Mouse (Mus musculus) neural tube, embryonic 15.5 days (tissue): ENCODE data around the gene Atp4b. TPM values are rescaled to one million over a fixed set of nuclear protein-coding genes. Genes with fewer than 3 reads are reported as not detected.

Experiments used
- ATAC-seq: fragments of 200-750 bp; cut with Nextera tagmentation; 2 replicates; pipeline ENCODE4 v1.8.0; 2017; ENCODE audit warnings: mild to moderate bottlenecking, moderate TSS enrichment, moderate library complexity; ENCODE audit not compliant: low FRiP score
- H3K27ac ChIP-seq: fragments of 300-500 bp; sonication (generic); replicated peaks from 2 replicates; pipeline ENCODE4 v1.5.1; 2015; ENCODE audit warnings: mild to moderate bottlenecking, inconsistent platforms
- H3K27me3 ChIP-seq: fragments of 300-500 bp; sonication (generic); replicated peaks from 2 replicates; pipeline ENCODE4 v1.6.1; 2015; ENCODE audit warnings: inconsistent platforms
- H3K36me3 ChIP-seq: fragments of 300-500 bp; sonication (generic); 2 replicates; pipeline ENCODE4 v1.6.1; 2015; ENCODE audit warnings: inconsistent platforms
- H3K4me1 ChIP-seq: fragments of 300-500 bp; sonication (generic); 2 replicates; pipeline ENCODE4 v1.6.1; 2015; ENCODE audit warnings: inconsistent platforms
- H3K4me2 ChIP-seq: fragments of 300-500 bp; sonication (generic); 2 replicates; pipeline ENCODE4 v1.6.1; 2015; ENCODE audit warnings: inconsistent platforms, mild to moderate bottlenecking, moderate library complexity
- H3K4me3 ChIP-seq: fragments of 300-500 bp; sonication (generic); replicated peaks from 2 replicates; pipeline ENCODE4 v1.5.1; 2015; ENCODE audit warnings: mild to moderate bottlenecking, inconsistent platforms
- H3K9ac ChIP-seq: fragments of 300-500 bp; sonication (generic); replicated peaks from 2 replicates; pipeline ENCODE4 v1.6.1; 2015; ENCODE audit warnings: mild to moderate bottlenecking, inconsistent platforms
- H3K9me3 ChIP-seq: fragments of 300-500 bp; sonication (generic); replicated peaks from 2 replicates; pipeline ENCODE4 v1.6.1; 2016; ENCODE audit warnings: inconsistent platforms
- WGBS: fragments of 180-500 bp; shearing (Covaris S2); methylation state at CpG from one replicate; pipeline ENCODE4 v1.1.7; 2015; ENCODE audit warnings: mixed read lengths; 5-methylcytosine and 5-hydroxymethylcytosine counted together
- polyA plus RNA-seq: library from polyadenylated mRNA; unstranded; fragments of >200 nt; fragmentation: Nextera tagmentation; extraction: Ambion mirVana; gene quantifications from 2 replicates; pipeline ENCODE4 v1.2.1, GENCODE M21; 2015

Gene Atp4b
- polyA plus RNA-seq, 1 experiment from 2014 or later = not detected

GRCm38 (mm10) chr8:13382536-13382935, 14.1 kb downstream of the Atp4b start:
- 89% methylated on average over 3 of the region's 3 CpGs for WGBS
- Histone ChIP-seq H3K27me3 (no peaks in the 10 kb centered on the region), H3K9me3 (no peaks in the 10 kb centered on the region), H3K4me3 (no peak overlapping the region), H3K9ac (no peak overlapping the region), H3K27ac (no peak overlapping the region), H3K36me3 (peaks cover 19% of the 10 kb centered on the region), H3K4me1 (no peaks in the 10 kb centered on the region), H3K4me2 (no peak overlapping the region)
- ATAC-seq = no peak

- Histone ChIP-seq H3K9ac (no peak overlapping the region), H3K9me3 (no peaks in the 10 kb centered on the region)
- 90% methylated on average over 7 of the region's 7 CpGs for WGBS
Measured at GRCm38 (mm10) chr8:13381630-13382029, 15.0 kb downstream of the Atp4b start.

DNA sequence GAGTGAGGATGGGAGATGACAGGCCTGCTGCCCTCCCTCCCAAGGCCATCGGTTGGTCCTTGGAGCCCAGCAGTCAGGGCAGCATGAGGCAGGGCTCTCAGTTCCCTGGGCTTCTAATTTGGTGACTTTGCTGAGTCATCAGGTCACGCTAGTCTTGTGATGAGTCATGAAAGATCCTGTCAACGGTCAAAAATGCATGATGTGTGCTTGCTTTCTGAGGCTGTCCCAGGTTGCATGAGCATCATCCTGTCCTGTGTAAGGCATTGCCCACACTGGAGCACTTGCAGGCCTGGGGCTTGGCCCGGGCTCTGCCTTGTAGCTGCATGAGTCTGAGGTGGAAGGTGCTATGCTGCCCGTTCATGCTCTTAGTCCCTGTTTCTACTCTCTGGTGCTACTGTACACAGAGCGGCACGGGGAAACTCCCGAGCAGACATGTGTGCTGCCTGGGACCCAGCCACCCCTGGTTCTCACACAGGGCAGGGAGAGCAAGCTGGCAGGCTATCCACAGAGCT, 23.4 kb downstream of the Atp4b start:
- no peak overlapping the region for H3K4me3 ChIP-seq
- H3K27me3 ChIP-seq = no peaks in the 10 kb centered on the region
- peaks cover 72% of the 10 kb centered on the region for H3K36me3 ChIP-seq
- H3K9me3 ChIP-seq = no peaks in the 10 kb centered on the region
- no peak for ATAC-seq
- WGBS = 95% methylated on average over 8 of the region's 8 CpGs
- H3K27ac ChIP-seq = no peak overlapping the region
- no peak overlapping the region for H3K9ac ChIP-seq
- no peaks in the 10 kb centered on the region for H3K4me1 ChIP-seq
- H3K4me2 ChIP-seq = no peak overlapping the region

More at GRCm38 (mm10) chr8:13381630-13382029, 15.0 kb downstream of the Atp4b start:
- Histone ChIP-seq H3K36me3 (peaks cover 20% of the 10 kb centered on the region), H3K27ac (no peak overlapping the region), H3K4me3 (no peak overlapping the region), H3K4me2 (no peak overlapping the region), H3K27me3 (no peaks in the 10 kb centered on the region), H3K4me1 (no peaks in the 10 kb centered on the region)
- no peak for ATAC-seq

DNA sequence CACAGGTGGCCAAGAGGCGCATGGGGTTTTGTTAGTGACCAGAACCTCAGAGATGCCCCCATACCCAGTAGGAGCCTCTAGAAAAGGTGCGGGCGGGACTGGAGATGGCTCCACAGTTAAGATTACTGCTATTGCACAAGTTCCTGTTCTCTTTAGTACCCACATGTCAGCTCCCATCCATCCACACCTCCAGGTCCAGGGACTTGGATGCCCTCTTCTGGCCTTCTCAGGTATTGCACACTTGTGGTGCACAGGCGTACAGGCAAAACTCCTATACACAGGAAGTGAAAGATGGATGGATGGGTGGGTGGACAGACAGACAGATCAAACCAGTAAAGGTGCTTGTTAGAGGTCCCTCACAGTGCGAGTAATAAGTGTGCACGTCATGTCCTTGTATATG, 34.8 kb downstream of the Atp4b start:
- no peaks in the 10 kb centered on the region for H3K9me3 ChIP-seq
- H3K27me3 ChIP-seq = no peaks in the 10 kb centered on the region
- H3K27ac ChIP-seq = no peak overlapping the region
- ATAC-seq = no peak
- H3K4me2 ChIP-seq = no peak overlapping the region
- H3K36me3 ChIP-seq = peaks cover 87% of the 10 kb centered on the region
- WGBS = 97% methylated on average over 6 of the region's 6 CpGs
- H3K9ac ChIP-seq = no peak overlapping the region
- H3K4me3 ChIP-seq = no peak overlapping the region
- H3K4me1 ChIP-seq = no peaks in the 10 kb centered on the region

- no peaks in the 10 kb centered on the region for H3K4me1 ChIP-seq
- no peak for ATAC-seq
- 87% methylated on average over 7 of the region's 7 CpGs for WGBS
- no peaks in the 10 kb centered on the region for H3K9me3 ChIP-seq
- H3K9ac ChIP-seq = no peak overlapping the region
- peaks cover 86% of the 10 kb centered on the region for H3K36me3 ChIP-seq
- H3K4me3 ChIP-seq = no peak overlapping the region
- H3K27ac ChIP-seq = no peak overlapping the region
- H3K27me3 ChIP-seq = no peaks in the 10 kb centered on the region
- H3K4me2 ChIP-seq = no peak overlapping the region
Measured at GRCm38 (mm10) chr8:13360213-13360612, 36.4 kb downstream of the Atp4b start.

DNA sequence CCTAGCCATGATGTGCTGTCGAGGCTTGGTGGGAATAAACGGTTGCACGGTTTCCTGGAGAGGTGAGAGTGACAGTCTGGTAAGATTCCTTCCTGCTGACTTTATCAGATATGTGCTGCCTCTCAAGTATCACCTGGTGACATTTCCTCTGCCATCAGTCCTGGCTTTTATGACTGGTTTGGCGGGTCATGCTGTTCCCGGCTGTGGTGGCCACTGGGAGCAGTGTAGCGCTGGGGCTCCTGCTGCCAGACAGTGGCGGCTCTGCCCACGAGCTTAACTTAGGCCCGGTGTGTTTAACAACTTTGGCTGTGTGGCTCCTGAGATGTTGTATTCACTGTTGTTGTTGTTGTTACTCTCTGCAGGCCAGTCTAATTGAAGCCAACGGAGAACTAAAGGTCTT, 39.9 kb downstream of the Atp4b start:
- H3K9ac ChIP-seq = no peak overlapping the region
- no peak overlapping the region for H3K4me3 ChIP-seq
- no peaks in the 10 kb centered on the region for H3K27me3 ChIP-seq
- 0 out of 2 replicates have a peak, but pooled peaks cover 5% of the 10 kb centered on the region for H3K4me1 ChIP-seq
- WGBS = 77% methylated on average over 10 of the region's 10 CpGs
- H3K4me2 ChIP-seq = no peak overlapping the region
- H3K27ac ChIP-seq = no peak overlapping the region
- no peaks in the 10 kb centered on the region for H3K9me3 ChIP-seq
- peaks cover 71% of the 10 kb centered on the region for H3K36me3 ChIP-seq
- no peak for ATAC-seq

GRCm38 (mm10) chr8:13356221-13356620, 40.4 kb downstream of the Atp4b start:
- no peak overlapping the region for H3K9ac ChIP-seq
- no peak overlapping the region for H3K4me2 ChIP-seq
- no peak overlapping the region for H3K27ac ChIP-seq
- H3K27me3 ChIP-seq = no peaks in the 10 kb centered on the region
- no peaks in the 10 kb centered on the region for H3K9me3 ChIP-seq
- no peak overlapping the region for H3K4me3 ChIP-seq
- 89% methylated on average over 6 of the region's 6 CpGs for WGBS
- peaks cover 69% of the 10 kb centered on the region for H3K36me3 ChIP-seq
- H3K4me1 ChIP-seq = 0 out of 2 replicates have a peak, but pooled peaks cover 5% of the 10 kb centered on the region
- ATAC-seq = no peak

DNA sequence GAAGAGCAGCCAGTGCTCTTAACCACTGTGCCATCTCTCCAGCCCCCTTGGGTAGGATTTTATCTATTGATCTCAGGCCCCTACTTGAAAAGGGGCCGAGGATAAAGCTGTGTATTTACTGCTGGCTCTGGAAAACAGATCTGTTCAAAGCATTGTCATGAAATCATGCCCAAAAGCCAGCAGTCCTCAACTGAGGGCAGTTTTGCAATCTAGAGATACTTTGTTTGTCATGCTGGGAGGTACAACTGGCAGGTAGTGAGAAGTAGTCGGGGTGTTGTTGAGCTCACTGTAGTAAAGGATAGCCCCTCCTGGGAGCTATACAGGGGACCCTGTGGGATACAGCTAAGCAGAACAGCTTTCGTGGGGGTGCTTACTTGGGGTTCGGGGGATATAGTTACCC, 42.7 kb downstream of the Atp4b start:
- Histone ChIP-seq H3K4me2 (no peak overlapping the region), H3K36me3 (peaks cover 70% of the 10 kb centered on the region), H3K4me1 (0 out of 2 replicates have a peak, but pooled peaks cover 5% of the 10 kb centered on the region), H3K9me3 (no peaks in the 10 kb centered on the region), H3K27ac (no peak overlapping the region), H3K27me3 (no peaks in the 10 kb centered on the region), H3K4me3 (no peak overlapping the region), H3K9ac (no peak overlapping the region)
- no peak for ATAC-seq
- WGBS = 83% methylated on average over 4 of the region's 4 CpGs

- Histone ChIP-seq H3K4me3 (no peak overlapping the region), H3K4me1 (0 out of 2 replicates have a peak, but pooled peaks cover 5% of the 10 kb centered on the region), H3K27me3 (no peaks in the 10 kb centered on the region), H3K36me3 (peaks cover 70% of the 10 kb centered on the region), H3K4me2 (no peak overlapping the region), H3K9ac (no peak overlapping the region), H3K27ac (no peak overlapping the region), H3K9me3 (no peaks in the 10 kb centered on the region)
- 86% methylated on average over 9 of the region's 9 CpGs for WGBS
- ATAC-seq = no peak
Measured at GRCm38 (mm10) chr8:13353155-13353833, 43.3 kb downstream of the Atp4b start.

- no peak overlapping the region for H3K4me2 ChIP-seq
- peaks cover 70% of the 10 kb centered on the region for H3K36me3 ChIP-seq
- H3K27ac ChIP-seq = no peak overlapping the region
- no peaks in the 10 kb centered on the region for H3K27me3 ChIP-seq
- no peak for ATAC-seq
- 0 out of 2 replicates have a peak, but pooled peaks cover 5% of the 10 kb centered on the region for H3K4me1 ChIP-seq
- H3K9ac ChIP-seq = no peak overlapping the region
- H3K9me3 ChIP-seq = no peaks in the 10 kb centered on the region
- WGBS = 87% methylated on average over 8 of the region's 8 CpGs
- no peak overlapping the region for H3K4me3 ChIP-seq
Measured at GRCm38 (mm10) chr8:13352601-13353000, 44.0 kb downstream of the Atp4b start.

DNA sequence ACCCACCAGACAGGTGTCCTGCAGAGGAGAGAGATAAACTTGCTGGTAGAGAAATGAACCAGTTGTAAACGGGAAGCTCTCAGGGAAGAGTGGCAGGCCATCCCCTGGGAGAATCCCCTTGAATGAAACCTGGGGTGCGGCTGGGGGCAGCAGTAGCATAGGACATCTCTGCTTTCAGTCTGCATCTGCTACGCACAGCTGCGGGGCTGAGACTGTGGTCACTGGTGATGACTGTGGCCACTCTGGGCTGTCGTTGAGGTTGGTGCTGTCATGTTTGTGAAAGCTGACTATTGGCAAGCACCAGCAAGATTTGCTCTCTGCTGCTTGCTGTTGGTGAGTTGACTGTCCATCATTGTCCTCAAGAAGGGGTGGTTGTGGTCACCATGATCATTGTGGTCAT, 45.0 kb downstream of the Atp4b start:
- peaks cover 70% of the 10 kb centered on the region for H3K36me3 ChIP-seq
- H3K9me3 ChIP-seq = no peaks in the 10 kb centered on the region
- H3K27ac ChIP-seq = no peak overlapping the region
- no peaks in the 10 kb centered on the region for H3K27me3 ChIP-seq
- H3K4me2 ChIP-seq = no peak overlapping the region
- no peak for ATAC-seq
- H3K4me3 ChIP-seq = no peak overlapping the region
- WGBS = 94% methylated on average over 5 of the region's 5 CpGs
- H3K4me1 ChIP-seq = 0 out of 2 replicates have a peak, but pooled peaks cover 5% of the 10 kb centered on the region
- H3K9ac ChIP-seq = no peak overlapping the region

GRCm38 (mm10) chr8:13350052-13350451, 46.6 kb downstream of the Atp4b start:
- no peak overlapping the region for H3K27ac ChIP-seq
- no peaks in the 10 kb centered on the region for H3K9me3 ChIP-seq
- WGBS = 89% methylated on average over 7 of the region's 7 CpGs
- peaks cover 71% of the 10 kb centered on the region for H3K36me3 ChIP-seq
- no peak overlapping the region for H3K4me3 ChIP-seq
- no peak overlapping the region for H3K4me2 ChIP-seq
- H3K4me1 ChIP-seq = 0 out of 2 replicates have a peak, but pooled peaks cover 5% of the 10 kb centered on the region
- no peak for ATAC-seq
- no peak overlapping the region for H3K9ac ChIP-seq
- no peaks in the 10 kb centered on the region for H3K27me3 ChIP-seq
